Mouse (Mus musculus) embryonic facial prominence, embryonic 15.5 days (tissue): Measurements from ENCODE around the gene Pa2g4. TPM values are rescaled to one million over a fixed set of nuclear protein-coding genes. Genes with fewer than 3 reads are reported as not detected.

Source experiments
- ATAC-seq: fragments of 200-750 bp; cut with Nextera tagmentation; 2 replicates; pipeline ENCODE4 v1.8.0; 2017; ENCODE audit warnings: low read depth, moderate TSS enrichment; ENCODE audit not compliant: insufficient number of reproducible peaks, low FRiP score, low TSS enrichment
- H3K27ac ChIP-seq: fragments of 300-500 bp; sonication (generic); replicated peaks from 2 replicates; pipeline ENCODE4 v1.5.1; 2015; ENCODE audit warnings: mild to moderate bottlenecking, inconsistent platforms
- H3K27me3 ChIP-seq: fragments of 300-500 bp; sonication (generic); 2 replicates; pipeline ENCODE4 v1.6.1; 2015; ENCODE audit warnings: inconsistent platforms
- H3K36me3 ChIP-seq: fragments of 300-500 bp; sonication (generic); 2 replicates; pipeline ENCODE4 v1.6.1; 2015; ENCODE audit warnings: mild to moderate bottlenecking, inconsistent platforms
- H3K4me1 ChIP-seq: fragments of 300-500 bp; sonication (generic); 2 replicates; pipeline ENCODE4 v1.6.1; 2015; ENCODE audit warnings: inconsistent platforms
- H3K4me2 ChIP-seq: fragments of 300-500 bp; sonication (generic); replicated peaks from 2 replicates; pipeline ENCODE4 v1.6.1; 2015; ENCODE audit warnings: mild to moderate bottlenecking, inconsistent platforms
- H3K4me3 ChIP-seq: fragments of 300-500 bp; sonication (generic); replicated peaks from 2 replicates; pipeline ENCODE4 v1.5.1; 2015; ENCODE audit warnings: mild to moderate bottlenecking, inconsistent platforms
- H3K9ac ChIP-seq: fragments of 300-500 bp; sonication (generic); 2 replicates; pipeline ENCODE4 v1.6.1; 2015; ENCODE audit warnings: inconsistent platforms
- H3K9me3 ChIP-seq: fragments of 300-500 bp; sonication (generic); replicated peaks from 2 replicates; pipeline ENCODE4 v1.6.1; 2016; ENCODE audit warnings: inconsistent platforms
- WGBS: fragments of 180-500 bp; shearing (Covaris S2); methylation state at CpG from one replicate; pipeline ENCODE4 v1.1.7; 2015; 5-methylcytosine and 5-hydroxymethylcytosine counted together
- microRNA-seq: library from miRNA; unstranded; fragments of <30 nt; microRNA quantifications from one replicate; pipeline ENCODE4, GENCODE M21; 2016; ENCODE audit warnings: borderline number of aligned reads
- polyA plus RNA-seq: library from polyadenylated mRNA; unstranded; fragments of >200 nt; fragmentation: Nextera tagmentation; extraction: Ambion mirVana; gene quantifications from 2 replicates; pipeline ENCODE4 v1.2.1, GENCODE M21; 2015

The Pa2g4 gene
- polyA plus RNA-seq, 1 experiment from 2014 or later = 186 TPM

- H3K27ac ChIP-seq = no peak overlapping the region
- 33% methylated on average over 6 of the region's 6 CpGs for whole genome bisulfite sequencing
- peaks cover 82% of the 10 kb centered on the region for H3K36me3 ChIP-seq
- H3K4me1 ChIP-seq = 0 out of 2 replicates have a peak, but pooled peaks cover 4% of the 10 kb centered on the region
- H3K4me2 ChIP-seq = no peak overlapping the region
- no peak overlapping the region for H3K4me3 ChIP-seq
- peaks cover 12% of the 10 kb centered on the region for H3K27me3 ChIP-seq
- no peak for ATAC-seq
- H3K9me3 ChIP-seq = no peaks in the 10 kb centered on the region
- H3K9ac ChIP-seq = no peak overlapping the region
These were observed 49.1 kb downstream of the Pa2g4 start for GRCm38 (mm10) chr10:128516677-128517076.

GRCm38 (mm10) chr10:128516029-128516428 is 49.8 kb downstream of the Pa2g4 start:
- H3K36me3 ChIP-seq = peaks cover 82% of the 10 kb centered on the region
- H3K27ac ChIP-seq = no peak overlapping the region
- WGBS = 31% methylated on average over 20 of the region's 20 CpGs
- H3K9me3 ChIP-seq = no peaks in the 10 kb centered on the region
- ATAC-seq = no peak
- H3K4me1 ChIP-seq = 0 out of 2 replicates have a peak, but pooled peaks cover 4% of the 10 kb centered on the region
- no peak overlapping the region for H3K9ac ChIP-seq
- peaks cover 12% of the 10 kb centered on the region for H3K27me3 ChIP-seq
- peak overlapping the region; percentile 4; the same call in 1 of the 2 replicates for H3K4me3 ChIP-seq
- peak overlapping the region; percentile 24 for H3K4me2 ChIP-seq

DNA sequence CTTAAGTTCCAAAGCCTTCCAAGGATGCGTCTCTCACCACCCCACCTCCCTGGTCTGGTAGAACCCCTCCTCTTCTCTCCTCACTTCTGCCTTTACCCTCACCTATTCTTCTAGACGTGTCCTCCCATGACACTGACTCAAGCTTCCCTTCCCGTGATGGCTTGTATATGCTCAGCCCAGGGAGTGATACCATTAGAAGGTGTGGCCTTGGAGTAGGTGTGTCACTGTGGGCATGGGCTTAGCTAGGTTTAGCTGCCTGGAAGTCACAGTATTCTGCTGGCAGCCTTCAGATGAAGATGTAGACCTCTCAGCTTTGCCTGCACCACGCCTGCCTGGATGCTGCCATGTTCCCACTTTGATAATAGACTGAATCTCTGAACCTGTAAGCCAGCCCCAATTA is 50.7 kb downstream of the Pa2g4 start:
- Histone ChIP-seq H3K9ac (no peak overlapping the region), H3K4me3 (no peak overlapping the region), H3K36me3 (peaks cover 81% of the 10 kb centered on the region), H3K27me3 (peaks cover 12% of the 10 kb centered on the region), H3K4me2 (no peak overlapping the region), H3K27ac (no peak overlapping the region), H3K4me1 (0 out of 2 replicates have a peak, but pooled peaks cover 4% of the 10 kb centered on the region), H3K9me3 (no peaks in the 10 kb centered on the region)
- WGBS = 77% methylated on average over 4 of the region's 4 CpGs
- ATAC-seq = no peak

GRCm38 (mm10) chr10:128511761-128512160 is 54.0 kb downstream of the Pa2g4 start:
- WGBS = 79% methylated on average over 12 of the region's 12 CpGs
- Histone ChIP-seq H3K4me1 (no peaks in the 10 kb centered on the region), H3K27ac (no peak overlapping the region)

DNA sequence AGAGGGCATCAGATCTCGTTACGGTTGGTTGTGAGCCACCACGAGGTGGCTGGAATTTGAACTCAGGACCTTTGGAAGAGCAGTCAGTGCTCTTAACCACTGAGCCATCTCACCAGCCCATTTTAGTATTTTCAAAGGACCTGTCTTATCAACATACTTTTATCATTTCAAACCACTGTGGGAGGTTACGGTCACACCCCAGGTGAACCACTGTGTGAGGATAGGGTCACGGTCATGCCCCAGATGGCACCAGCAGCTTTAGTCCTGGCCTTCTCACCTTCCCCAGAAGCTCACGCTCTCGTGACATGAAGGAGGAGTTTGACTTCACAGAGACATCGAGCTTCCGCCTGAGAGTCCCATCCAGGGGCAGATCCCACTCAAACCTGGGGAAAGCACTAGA is 54.6 kb downstream of the Pa2g4 start:
- H3K4me3 ChIP-seq = no peak overlapping the region
- H3K27ac ChIP-seq = no peak overlapping the region
- no peak overlapping the region for H3K9ac ChIP-seq
- H3K27me3 ChIP-seq = no peaks in the 10 kb centered on the region
- H3K36me3 ChIP-seq = peaks cover 58% of the 10 kb centered on the region
- H3K9me3 ChIP-seq = no peaks in the 10 kb centered on the region
- ATAC-seq = no peak
- no peaks in the 10 kb centered on the region for H3K4me1 ChIP-seq
- no peak overlapping the region for H3K4me2 ChIP-seq
- WGBS = 84% methylated on average over 9 of the region's 9 CpGs

More at GRCm38 (mm10) chr10:128511761-128512160, 54.0 kb downstream of the Pa2g4 start:
- no peak for ATAC-seq
- H3K36me3 ChIP-seq = peaks cover 60% of the 10 kb centered on the region
- no peaks in the 10 kb centered on the region for H3K27me3 ChIP-seq
- no peak overlapping the region for H3K4me2 ChIP-seq
- no peak overlapping the region for H3K9ac ChIP-seq
- H3K9me3 ChIP-seq = no peaks in the 10 kb centered on the region
- no peak overlapping the region for H3K4me3 ChIP-seq

GRCm38 (mm10) chr10:128510301-128510700 is 55.5 kb downstream of the Pa2g4 start:
- H3K9me3 ChIP-seq = no peaks in the 10 kb centered on the region
- peaks cover 53% of the 10 kb centered on the region for H3K36me3 ChIP-seq
- 87% methylated on average over 11 of the region's 11 CpGs for WGBS
- no peak overlapping the region for H3K4me2 ChIP-seq
- H3K27me3 ChIP-seq = no peaks in the 10 kb centered on the region
- no peak for ATAC-seq
- H3K9ac ChIP-seq = no peak overlapping the region
- H3K4me1 ChIP-seq = no peaks in the 10 kb centered on the region
- no peak overlapping the region for H3K27ac ChIP-seq
- H3K4me3 ChIP-seq = no peak overlapping the region

GRCm38 (mm10) chr10:128509831-128510230 is 56.0 kb downstream of the Pa2g4 start:
- no peaks in the 10 kb centered on the region for H3K9me3 ChIP-seq
- no peaks in the 10 kb centered on the region for H3K4me1 ChIP-seq
- H3K27me3 ChIP-seq = no peaks in the 10 kb centered on the region
- 77% methylated on average over 4 of the region's 4 CpGs for WGBS
- no peak overlapping the region for H3K4me2 ChIP-seq
- H3K9ac ChIP-seq = no peak overlapping the region
- no peak overlapping the region for H3K4me3 ChIP-seq
- no peak for ATAC-seq
- H3K27ac ChIP-seq = no peak overlapping the region
- H3K36me3 ChIP-seq = peaks cover 48% of the 10 kb centered on the region

DNA sequence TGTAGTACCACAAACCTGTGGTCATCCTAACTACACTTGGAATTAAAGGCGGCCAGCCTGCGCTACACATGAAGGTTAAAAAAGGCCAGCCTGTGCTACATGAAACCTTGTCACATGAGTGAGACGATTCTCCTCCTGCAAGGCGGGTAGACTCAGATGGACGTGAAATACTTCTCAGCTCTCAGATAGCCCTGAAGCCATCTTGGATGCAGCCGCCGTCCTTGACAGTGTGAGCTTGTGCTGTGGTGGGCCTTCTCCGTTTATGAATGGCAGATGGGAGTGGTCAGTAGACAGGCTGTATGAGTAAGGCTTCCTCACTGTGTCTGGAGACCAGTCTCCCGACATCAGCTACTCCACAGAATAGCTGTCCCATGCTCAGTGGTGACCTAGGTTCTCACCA is 56.6 kb downstream of the Pa2g4 start:
- no peak for ATAC-seq
- H3K27ac ChIP-seq = no peak overlapping the region
- no peak overlapping the region for H3K9ac ChIP-seq
- H3K4me3 ChIP-seq = no peak overlapping the region
- WGBS = 74% methylated on average over 9 of the region's 9 CpGs
- H3K27me3 ChIP-seq = no peaks in the 10 kb centered on the region
- no peak overlapping the region for H3K4me2 ChIP-seq
- H3K4me1 ChIP-seq = no peaks in the 10 kb centered on the region
- no peaks in the 10 kb centered on the region for H3K9me3 ChIP-seq
- peaks cover 47% of the 10 kb centered on the region for H3K36me3 ChIP-seq

DNA sequence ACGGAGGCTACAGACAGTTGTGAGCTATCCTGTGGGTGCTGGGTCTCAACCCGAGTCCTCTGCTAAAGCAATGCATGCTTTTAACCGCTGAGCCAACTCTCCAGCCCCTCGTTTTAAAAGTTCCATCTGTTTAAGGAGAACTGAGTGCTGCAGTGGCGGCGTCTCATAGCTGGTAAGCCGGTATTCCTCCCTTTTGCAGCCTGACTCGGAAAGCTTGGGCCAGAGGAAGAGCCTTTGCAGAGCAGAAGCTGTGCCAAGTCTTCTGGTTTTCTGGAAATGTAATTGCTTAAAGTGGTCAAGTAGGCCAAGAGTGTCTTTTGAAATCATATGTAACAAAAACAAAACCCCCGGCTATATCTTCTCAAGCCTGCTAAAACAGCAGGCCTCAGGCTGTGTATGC is 57.5 kb downstream of the Pa2g4 start:
- Histone ChIP-seq H3K9ac (no peak overlapping the region), H3K4me2 (no peak overlapping the region), H3K9me3 (no peaks in the 10 kb centered on the region), H3K4me3 (no peak overlapping the region), H3K27ac (peak overlapping the region; percentile 55), H3K36me3 (peaks cover 38% of the 10 kb centered on the region), H3K4me1 (no peaks in the 10 kb centered on the region), H3K27me3 (no peaks in the 10 kb centered on the region)
- 62% methylated on average over 9 of the region's 9 CpGs for WGBS
- no peak for ATAC-seq

Small RNAs within 50 kb of the gene (microRNA-seq; reads per million reads assigned to microRNA genes)
- gene Gm47275 (not detected), gene Mir6916 (not detected), gene Mir6917 (not detected)

Other genes starting within 250 kb of the Pa2g4 start
- gene Cnpy2, start 243.5 kb downstream of the Pa2g4 start, polyA plus RNA-seq = 319 and 363 TPM in 2 replicates
- gene Cs, start 228.3 kb downstream of the Pa2g4 start, polyA plus RNA-seq = 164 and 180 TPM in 2 replicates
- gene Coq10a, start 197.0 kb downstream of the Pa2g4 start, polyA plus RNA-seq = 19.4 and 20.4 TPM in 2 replicates
- gene Ankrd52, start 188.9 kb downstream of the Pa2g4 start, polyA plus RNA-seq = 11.0 and 12.1 TPM in 2 replicates
- 0.13 TPM in 1 of 2 replicates, not detected in the other for gene Slc39a5, start 164.8 kb downstream of the Pa2g4 start, polyA plus RNA-seq
- 66.2 and 75.7 TPM in 2 replicates for gene Nabp2, start 154.5 kb downstream of the Pa2g4 start, polyA plus RNA-seq
- gene Rnf41, start 154.3 kb downstream of the Pa2g4 start, polyA plus RNA-seq = 44.0 and 45.0 TPM in 2 replicates
- gene Smarcc2, start 106.7 kb downstream of the Pa2g4 start, polyA plus RNA-seq = 85.2 and 93.6 TPM in 2 replicates
- 1,219 and 1,296 TPM in 2 replicates for gene Myl6, start 71.8 kb downstream of the Pa2g4 start, polyA plus RNA-seq
- 5.0 and 6.9 TPM in 2 replicates for gene Myl6b, start 67.3 kb downstream of the Pa2g4 start, polyA plus RNA-seq
- gene Esyt1, start 40.1 kb downstream of the Pa2g4 start, polyA plus RNA-seq = 43.3 and 44.0 TPM in 2 replicates
- gene Zc3h10, start 18.2 kb downstream of the Pa2g4 start, polyA plus RNA-seq = 15.8 and 16.0 TPM in 2 replicates
- 4,202 and 4,259 TPM in 2 replicates for gene Rpl41, start 16.7 kb downstream of the Pa2g4 start, polyA plus RNA-seq
- gene Erbb3, start 23.7 kb upstream of the Pa2g4 start, polyA plus RNA-seq = 23.9 and 25.8 TPM in 2 replicates
- 833 and 868 TPM in 2 replicates for gene Rps26, start 60.8 kb upstream of the Pa2g4 start, polyA plus RNA-seq
- gene Ikzf4, start 80.0 kb upstream of the Pa2g4 start, polyA plus RNA-seq = 3.1 and 3.9 TPM in 2 replicates
- gene Suox, start 108.1 kb upstream of the Pa2g4 start, polyA plus RNA-seq = 19.3 and 20.9 TPM in 2 replicates
- 91.6 and 97.4 TPM in 2 replicates for gene Rab5b, start 130.3 kb upstream of the Pa2g4 start, polyA plus RNA-seq
- 27.2 and 29.8 TPM in 2 replicates for gene Pmel, start 138.2 kb upstream of the Pa2g4 start, polyA plus RNA-seq
- 105 TPM in 2 replicates for gene Cdk2, start 139.0 kb upstream of the Pa2g4 start, polyA plus RNA-seq
- gene Dgka, start 178.9 kb upstream of the Pa2g4 start, polyA plus RNA-seq = 25.6 and 26.5 TPM in 2 replicates
- gene Pym1, start 181.9 kb upstream of the Pa2g4 start, polyA plus RNA-seq = 37.7 and 38.5 TPM in 2 replicates
- 2.3 and 2.6 TPM in 2 replicates for gene Mmp19, start 224.9 kb upstream of the Pa2g4 start, polyA plus RNA-seq
- 62.5 and 64.7 TPM in 2 replicates for gene Dnajc14, start 238.1 kb upstream of the Pa2g4 start, polyA plus RNA-seq
- 25.4 and 28.1 TPM in 2 replicates for gene Tmem198b, start 238.4 kb upstream of the Pa2g4 start, polyA plus RNA-seq